Mouse (Mus musculus) frontal cortex, postnatal 10 days (tissue): ENCODE measurements around the gene Tmed10.

Experiments
- DNase-seq, 2 experiments: peaks; one replicate each; pipeline ENCODE4 v3.0.0; 2022; ENCODE audit warnings: low spot score in 2 of 2, mixed read lengths in 1 of 2

Tmed10 gene

DNA sequence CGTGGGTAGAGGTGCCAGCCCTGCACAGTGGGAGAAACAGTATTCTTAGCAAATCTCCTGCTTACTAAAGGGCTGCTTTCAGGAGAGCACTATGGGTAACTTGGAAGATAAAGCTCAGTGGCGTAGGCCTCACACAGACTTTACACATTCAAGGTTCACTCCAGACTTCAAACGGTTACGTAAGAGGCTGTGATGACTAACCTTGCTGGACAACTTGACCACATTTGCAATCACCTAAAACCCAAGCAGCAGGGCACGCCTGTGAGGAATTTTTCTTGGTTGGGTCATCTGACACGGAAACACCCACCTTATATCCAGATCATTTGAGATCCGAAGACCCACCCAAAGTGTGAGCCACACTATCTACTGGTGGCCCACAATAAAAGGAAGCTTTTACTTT, 44.5 kb downstream of the Tmed10 start:
- DNase-seq: no peak

DNA sequence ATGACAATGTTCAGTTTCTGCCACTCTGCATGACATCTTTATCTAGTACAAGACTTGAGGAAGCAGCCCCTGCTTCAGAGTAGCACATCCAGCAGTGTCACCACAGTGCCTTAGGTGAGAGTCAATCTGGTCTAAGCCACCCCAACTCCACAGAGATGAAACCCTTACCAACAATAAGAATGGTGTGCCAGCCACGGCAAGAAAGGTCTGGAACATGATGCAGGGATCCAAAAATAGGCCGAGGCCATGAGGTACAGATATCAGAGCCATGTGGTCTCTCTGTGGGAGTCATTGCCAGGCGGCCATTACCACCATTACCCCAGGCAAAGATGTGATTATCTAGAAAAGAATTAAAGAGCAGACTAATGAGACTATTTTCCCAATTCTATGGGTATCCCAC, 66.0 kb downstream of the Tmed10 start:
- DNase-seq: no peak

DNA sequence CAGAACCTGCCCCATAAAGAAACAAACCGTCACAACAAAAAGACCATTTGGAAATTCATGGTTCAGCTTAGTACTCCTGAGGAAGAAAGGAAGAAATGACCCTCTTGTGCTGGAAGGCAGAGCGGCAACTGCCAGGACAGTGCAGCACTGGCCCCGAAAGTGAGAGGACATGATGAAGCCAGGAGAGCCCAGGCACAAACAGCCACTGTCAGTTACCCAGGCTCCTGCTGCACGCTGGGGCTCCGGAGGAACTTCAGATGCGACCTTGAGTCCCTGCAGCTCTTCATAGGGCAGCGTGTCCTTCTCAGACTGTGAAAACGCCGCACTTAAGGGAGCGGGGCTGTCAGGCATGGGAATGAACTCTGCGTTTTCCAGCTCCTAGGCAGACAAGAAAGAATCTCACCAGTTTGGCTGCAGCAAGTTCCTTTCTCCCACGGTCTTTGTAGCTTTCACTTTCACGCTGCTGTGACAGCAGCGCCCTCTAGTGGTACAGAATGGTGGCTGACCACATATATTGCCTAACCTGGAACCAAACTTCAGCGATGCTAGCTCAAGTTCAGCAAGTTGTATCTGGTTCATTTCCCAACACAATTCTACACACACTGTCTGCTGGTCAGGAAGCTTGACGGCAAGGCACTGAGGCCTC, 69.3 kb downstream of the Tmed10 start:
- DNase-seq: peak; percentile 52 to 81

DNA sequence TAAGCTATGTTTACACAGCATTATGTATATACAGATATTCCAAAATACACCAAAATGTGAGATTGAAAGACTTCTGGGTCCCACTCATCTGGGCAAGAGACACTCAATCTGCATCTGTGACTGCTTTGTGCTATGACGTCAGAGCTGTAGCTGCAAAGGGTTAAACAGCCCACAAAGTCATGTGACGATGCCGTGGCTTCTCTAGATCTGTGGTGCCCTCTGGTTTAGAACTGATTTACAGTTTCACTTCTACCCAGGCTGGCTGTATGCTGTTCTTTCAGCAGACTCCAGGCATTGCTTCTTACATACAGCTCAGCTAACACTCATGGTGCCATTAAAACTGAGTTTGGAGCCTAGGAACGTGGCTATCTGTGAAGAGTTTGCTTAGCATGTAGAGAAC, 69.9 kb downstream of the Tmed10 start:
- no peak for DNase-seq

DNA sequence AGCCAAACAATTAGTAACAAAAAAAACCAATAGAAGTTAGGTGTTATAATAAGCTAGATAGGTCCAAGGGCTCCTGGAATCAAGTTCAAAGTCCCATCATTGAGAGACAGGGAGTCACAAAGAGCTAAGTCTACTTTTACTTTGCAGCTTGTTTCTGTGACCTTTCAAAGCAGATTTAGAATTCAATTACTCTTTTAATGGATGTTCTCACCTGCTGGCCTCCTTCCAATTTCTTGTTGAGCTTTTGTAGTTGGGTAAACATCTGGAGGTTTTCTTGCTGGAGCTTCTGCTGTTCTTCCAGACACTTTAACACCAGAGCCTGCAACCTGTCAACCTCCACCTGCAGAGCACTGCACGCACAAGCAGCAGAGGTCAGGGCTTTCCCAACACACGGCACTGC, 71.4 kb downstream of the Tmed10 start:
- DNase-seq: no peak

DNA sequence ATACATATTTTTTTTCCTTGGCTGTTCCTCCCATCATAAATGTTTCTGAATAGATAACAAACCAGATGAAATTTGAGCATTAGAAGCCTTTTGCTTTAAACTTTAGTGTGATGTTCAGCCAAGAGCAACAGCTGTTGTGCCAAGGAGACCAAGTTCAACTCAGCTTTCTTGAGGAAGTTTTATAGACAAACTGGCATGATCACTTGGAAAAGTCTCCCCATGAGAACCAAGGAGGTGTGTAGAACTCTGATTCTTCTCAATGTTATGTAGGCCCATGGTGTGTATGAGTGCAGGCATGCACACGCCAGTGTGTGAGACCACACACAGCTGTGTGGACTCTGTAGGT, 75.8 kb downstream of the Tmed10 start:
- DNase-seq: no peak

DNA sequence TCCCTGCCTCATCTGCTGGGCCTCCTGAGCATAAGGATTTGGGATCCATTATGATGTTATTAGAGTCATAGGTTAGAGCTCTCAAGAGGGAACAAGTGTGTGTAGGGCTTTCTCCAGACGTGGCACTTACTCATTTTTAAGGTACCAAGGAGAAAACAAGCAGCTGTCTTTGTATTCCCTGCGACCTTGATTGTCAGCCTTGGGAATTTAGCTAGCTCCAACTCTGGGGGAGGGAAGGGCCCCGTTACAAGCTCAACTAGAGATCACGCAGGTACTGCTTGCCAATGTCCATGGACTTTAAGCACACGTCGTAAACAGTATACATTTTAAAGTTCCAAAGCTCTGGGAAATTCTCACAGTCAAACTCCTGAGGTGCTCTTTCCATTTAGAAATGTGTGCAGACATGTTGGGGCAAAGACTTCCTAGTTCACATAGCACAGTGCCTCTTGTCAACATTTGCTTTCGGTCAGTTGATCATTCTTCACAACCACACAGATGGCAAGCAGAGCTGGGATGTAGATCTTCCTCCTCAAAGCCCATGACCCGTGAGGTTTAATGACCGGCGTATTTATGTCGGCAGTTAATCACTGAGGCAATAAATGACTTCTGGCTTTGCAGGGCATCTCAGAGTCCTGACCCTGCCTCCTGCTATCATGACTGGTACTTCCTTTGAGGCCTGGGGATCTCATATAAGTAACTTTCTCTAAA, 76.4 kb downstream of the Tmed10 start:
- DNase-seq: no peak

DNA sequence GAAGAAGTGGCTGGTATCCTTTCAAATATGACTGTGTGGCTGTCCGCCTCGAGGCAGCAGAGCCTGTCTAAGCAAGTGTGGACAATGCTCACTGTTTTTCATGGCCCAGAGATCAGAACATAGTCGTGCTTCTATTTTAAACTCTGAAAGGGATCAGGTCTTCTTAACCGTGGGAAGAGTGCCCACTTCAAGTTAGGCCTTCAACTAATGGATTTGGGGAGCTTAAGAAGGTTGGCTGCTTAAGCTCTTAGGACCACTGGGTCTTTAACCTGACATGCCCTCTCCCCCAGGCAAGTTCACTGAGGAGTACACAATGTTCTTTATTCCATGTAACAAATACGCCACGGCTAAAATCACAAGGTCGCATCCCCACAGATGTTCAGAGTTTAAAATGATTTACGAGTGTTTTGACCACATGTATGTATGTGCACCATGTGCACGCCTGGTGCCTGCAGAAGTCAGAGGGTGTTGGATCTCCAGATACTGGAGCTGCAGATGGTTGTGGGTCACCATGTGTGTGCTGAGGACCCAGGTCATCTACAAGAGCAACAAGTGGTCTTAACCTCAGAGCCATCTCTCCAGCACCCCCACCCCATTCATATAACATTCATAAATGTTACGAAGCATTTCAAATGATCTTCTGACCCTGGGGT, 77.2 kb downstream of the Tmed10 start:
- DNase-seq: no peak

DNA sequence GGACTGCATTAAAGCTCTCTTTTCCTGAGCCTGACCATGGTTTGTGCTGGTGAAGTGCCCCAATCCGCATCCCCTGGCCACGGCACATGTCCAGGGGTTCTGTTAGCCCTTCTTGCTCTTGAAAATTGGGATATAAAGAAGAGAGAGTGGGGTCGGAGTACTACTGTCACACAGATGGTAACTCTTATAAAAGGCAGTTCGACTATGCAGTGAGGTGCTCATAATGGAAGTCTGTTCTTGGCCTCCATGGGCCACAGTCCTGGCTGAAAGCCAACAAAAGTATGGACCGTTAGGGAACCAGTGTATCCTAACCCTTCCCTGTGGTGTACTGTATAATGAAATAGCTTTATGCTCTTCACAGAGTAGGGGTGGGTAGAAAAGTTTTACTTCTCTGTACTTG, 77.7 kb downstream of the Tmed10 start:
- no peak for DNase-seq

DNA sequence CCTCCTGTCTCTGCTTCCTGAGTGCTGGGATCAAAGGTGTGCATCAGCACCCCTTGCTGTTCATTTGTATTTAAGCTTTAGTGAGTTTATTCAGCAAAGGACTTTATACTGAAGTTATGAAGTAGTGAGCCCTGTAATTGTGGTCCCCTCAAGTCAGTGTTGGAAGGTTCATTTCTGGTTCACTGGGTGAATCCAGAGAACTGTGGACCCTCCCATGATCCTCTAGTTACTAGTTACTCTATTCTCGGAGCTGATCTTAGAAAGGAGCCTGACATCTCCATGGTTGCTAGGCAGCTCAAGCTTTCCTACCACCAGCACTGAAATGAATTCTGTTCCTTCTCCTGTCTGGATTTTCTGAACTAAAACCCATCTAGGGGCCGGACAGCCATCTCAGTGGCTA, 79.1 kb downstream of the Tmed10 start:
- DNase-seq: no peak

DNA sequence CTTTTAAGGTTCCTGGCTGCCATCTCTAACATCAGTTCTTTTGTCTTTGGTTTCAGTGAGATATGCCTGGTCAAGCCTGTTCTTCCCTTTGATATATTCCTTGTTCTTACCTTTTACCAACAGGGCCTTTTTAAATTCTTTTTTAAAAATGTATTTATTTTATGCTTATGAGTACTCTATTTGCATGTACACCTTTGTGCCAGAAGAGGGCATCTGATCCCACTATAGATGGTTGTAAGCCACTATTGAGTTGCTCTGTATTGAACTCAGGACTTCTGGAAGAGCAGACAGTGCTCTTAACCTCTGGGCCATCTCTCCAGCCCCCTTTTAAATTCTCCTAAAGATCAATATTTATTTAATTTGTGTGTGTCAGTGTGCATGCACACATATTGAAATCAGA, 81.7 kb downstream of the Tmed10 start:
- no peak for DNase-seq

DNA sequence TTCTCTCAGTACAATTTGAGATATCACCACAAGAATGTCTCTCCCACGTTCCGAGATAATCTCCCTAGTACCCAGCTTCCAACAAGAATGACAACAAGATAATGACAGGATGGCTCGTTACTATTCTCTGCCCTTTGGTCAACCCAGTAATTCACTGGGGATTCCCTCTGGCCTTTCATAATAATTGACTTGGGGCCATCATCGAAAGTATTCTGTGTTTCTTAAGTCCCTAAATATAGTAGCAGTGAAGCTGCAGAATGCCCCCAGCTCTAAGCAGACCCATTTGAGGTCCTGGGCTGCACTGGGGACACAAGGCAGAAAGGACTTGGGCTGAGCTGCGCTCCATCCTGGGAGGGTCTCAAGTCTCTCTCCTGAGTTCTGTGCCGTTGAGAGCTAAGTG, 82.4 kb downstream of the Tmed10 start:
- DNase-seq: no peak

DNA sequence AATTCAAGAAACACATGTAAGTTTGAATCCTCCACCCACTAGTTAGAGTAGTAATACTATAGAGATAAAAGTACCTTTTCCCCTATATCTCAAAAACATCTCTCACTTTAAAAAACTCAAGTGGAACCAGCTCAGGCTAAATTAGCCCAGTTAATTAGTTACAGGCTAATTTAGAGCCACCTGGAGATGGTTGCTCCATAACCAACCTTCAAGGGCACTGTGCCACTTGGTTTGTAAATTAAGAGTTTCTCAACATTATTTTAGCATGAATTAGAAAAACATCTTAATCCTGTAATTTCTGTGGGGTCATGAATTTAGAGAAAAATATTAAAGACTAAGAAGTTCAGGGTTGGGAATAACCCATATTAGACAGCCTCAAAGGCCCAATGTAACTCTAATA, 83.1 kb downstream of the Tmed10 start:
- no peak for DNase-seq

DNA sequence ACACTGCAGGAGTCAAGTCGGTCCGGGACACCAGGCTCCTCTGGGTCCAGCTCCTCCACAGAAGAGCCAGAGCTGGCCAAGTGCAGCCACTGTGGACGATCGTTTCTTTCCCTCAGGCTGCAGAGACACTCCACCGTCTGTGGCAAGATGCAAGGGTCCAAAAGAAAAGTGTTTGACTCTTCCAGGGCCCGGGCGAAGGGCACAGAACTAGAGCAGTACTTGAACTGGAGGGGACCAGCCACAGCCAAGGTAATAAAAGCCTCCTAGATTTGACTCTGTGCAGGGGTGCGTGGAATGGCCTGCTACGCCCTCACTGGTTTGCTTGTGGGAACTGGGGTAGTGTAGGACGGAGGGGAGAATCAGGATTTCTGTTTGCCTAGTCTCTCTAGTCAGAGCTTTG, 84.0 kb downstream of the Tmed10 start:
- no peak for DNase-seq
